8 mouse cellular contexts compared by ENCODE assay signal in genomic region chr9:69856621-69857020, GRCm38 (mm10).
DNase-seq lines count a peak whose midpoint lies in the region; ATAC-seq and TF ChIP-seq lines count a peak whose summit lies in the region.
"Had no signal": no experiment of that assay in that cellular context is flagged by ENCODE, and none has a peak within 500 bp of the region (broad histone marks: within the 10 kb centered on the region; RNA-seq: fewer than 3 reads in every experiment).

No protein-coding gene starts in this region.

- H3K36me3 ChIP-seq in liver, postnatal 0 days (replicated peaks; ENCODE audit: insufficient read depth, low read length): no peaks in the 10 kb centered on the region
- H3K36me3 ChIP-seq: embryonic facial prominence, embryonic 13.5 days had no signal

- TF ChIP-seq CTCF in liver, postnatal 0 days (IDR thresholded peaks at IDR 0.05; ENCODE audit: low read depth): no peak

- TF ChIP-seq EP300 in liver, postnatal 0 days (IDR thresholded peaks at IDR 0.05; ENCODE audit: low read depth): no peak

- no peaks in the 10 kb centered on the region for H3K27me3 ChIP-seq in liver, postnatal 0 days (ENCODE audit: insufficient read depth, low read length)
- H3K27me3 ChIP-seq: embryonic facial prominence, embryonic 13.5 days had no signal

- H3K9me3 ChIP-seq in liver, postnatal 0 days (ENCODE audit: low read length): no peaks in the 10 kb centered on the region
- H3K9me3 ChIP-seq: embryonic facial prominence, embryonic 13.5 days had no signal

- H3K9ac ChIP-seq in liver, postnatal 0 days (replicated peaks): no peak overlapping the region
- H3K9ac ChIP-seq: embryonic facial prominence, embryonic 13.5 days had no signal

- ATAC-seq in liver, postnatal 0 days: no peak

- no peak overlapping the region for H3K4me3 ChIP-seq in liver, postnatal 0 days (ENCODE audit: low read depth, low read length)
- H3K4me3 ChIP-seq: embryonic facial prominence, embryonic 13.5 days had no signal

- no peak overlapping the region for H3K4me2 ChIP-seq in liver, postnatal 0 days (ENCODE audit: low read depth, low read length)
- H3K4me2 ChIP-seq: embryonic facial prominence, embryonic 13.5 days had no signal

- no peak overlapping the region for H3K27ac ChIP-seq in liver, postnatal 0 days (ENCODE audit: low read depth)
- H3K27ac ChIP-seq: embryonic facial prominence, embryonic 13.5 days had no signal

- no peaks in the 10 kb centered on the region for H3K4me1 ChIP-seq in liver, postnatal 0 days (ENCODE audit: insufficient read depth)
- H3K4me1 ChIP-seq: embryonic facial prominence, embryonic 13.5 days had no signal

- peak; percentile 13 for DNase-seq in kidney, postnatal 14 days
- no peak for DNase-seq in kidney, adult 18-20 months
- peak; percentile 3 for DNase-seq in Muller cell, postnatal 12 days (ENCODE audit: inconsistent ontology term)
- peak; percentile 8 for DNase-seq in c-Kit-positive CD71-positive TER-119-negative erythroid progenitor cells, embryonic 14.5 days (ENCODE audit: low read depth)
- peak; percentile 14 for DNase-seq in liver, postnatal 0 days
- no peak for DNase-seq in cerebellum, adult 9-10 months
- no peak for DNase-seq in gastrocnemius, adult 18-20 months (ENCODE audit: low spot score)

- 83% methylated on average over 7 of the region's 7 CpGs for WGBS in liver, postnatal 0 days (ENCODE audit: insufficient replicate concordance)

Comparison
In these comparisons a context has a peak if more than half of its experiments do, and no peak if none do; other contexts are left out.
1. DNase-seq: peak in kidney, postnatal 14 days (single experiment), Muller cell, postnatal 12 days (single experiment), c-Kit-positive CD71-positive TER-119-negative erythroid progenitor cells, embryonic 14.5 days (single experiment) and liver, postnatal 0 days (single experiment); none in kidney, adult 18-20 months (single experiment), cerebellum, adult 9-10 months (single experiment) and gastrocnemius, adult 18-20 months (single experiment).